Mouse (Mus musculus) forebrain, embryonic 16.5 days (tissue): ENCODE measurements at regions not wholly inside any gene's neighbourhood (a gene's known extent, or its start where the extent isn't known, plus 50 kb on each side); places are given as distances from the start of the nearest gene placed in this dataset.

ENCODE experiments used
- ATAC-seq: fragments of 200-750 bp; cut with Nextera tagmentation; 2 replicates; pipeline ENCODE4 v1.8.0; 2017; ENCODE audit warnings: mild to moderate bottlenecking, moderate library complexity
- H3K27ac ChIP-seq: fragments of 300-500 bp; sonication (generic); 2 replicates; pipeline ENCODE4 v1.5.1; 2014; ENCODE audit warnings: low read length, control low read depth
- H3K27me3 ChIP-seq: fragments of 300-500 bp; sonication (generic); replicated peaks from 2 replicates; pipeline ENCODE4 v1.6.1; 2014; ENCODE audit warnings: low read length; ENCODE audit not compliant: control insufficient read depth, insufficient read depth
- H3K36me3 ChIP-seq: fragments of 300-500 bp; sonication (generic); 2 replicates; pipeline ENCODE4 v1.6.1; 2014; ENCODE audit not compliant: control insufficient read depth, insufficient read depth
- H3K4me1 ChIP-seq: fragments of 300-500 bp; sonication (generic); replicated peaks from 2 replicates; pipeline ENCODE4 v1.6.1; 2014; ENCODE audit warnings: low read length; ENCODE audit not compliant: control insufficient read depth, insufficient read depth
- H3K4me2 ChIP-seq: fragments of 300-500 bp; sonication (generic); 2 replicates; pipeline ENCODE4 v1.6.1; 2014; ENCODE audit warnings: mild to moderate bottlenecking, low read length, control low read depth
- H3K4me3 ChIP-seq: fragments of 300-500 bp; sonication (generic); replicated peaks from 2 replicates; pipeline ENCODE4 v1.5.1; 2014; ENCODE audit warnings: mild to moderate bottlenecking, low read length, control low read depth
- H3K9ac ChIP-seq: fragments of 300-500 bp; sonication (generic); replicated peaks from 2 replicates; pipeline ENCODE4 v1.6.1; 2014; ENCODE audit warnings: low read depth, low read length, control low read depth
- H3K9me3 ChIP-seq: fragments of 300-500 bp; sonication (generic); 2 replicates; pipeline ENCODE4 v1.6.1; 2016; ENCODE audit warnings: low read length; ENCODE audit not compliant: control insufficient read depth
- WGBS: fragments of 180-500 bp; shearing (Covaris S2); extraction: QIAGEN DNeasy Blood & Tissue Kit; methylation state at CpG from one replicate; pipeline ENCODE4 v1.1.7; 2014; 5-methylcytosine and 5-hydroxymethylcytosine counted together

- Histone ChIP-seq H3K9ac (peak overlapping the region; percentile 57), H3K4me3 (peak overlapping the region; percentile 20), H3K36me3 (no peaks in the 10 kb centered on the region), H3K9me3 (no peaks in the 10 kb centered on the region), H3K4me1 (peaks cover 18% of the 10 kb centered on the region), H3K27me3 (no peaks in the 10 kb centered on the region), H3K4me2 (peak overlapping the region; percentile 52), H3K27ac (peak overlapping the region; percentile 93)
- WGBS = 1% methylated on average over 5 of the region's 5 CpGs
- no peak for ATAC-seq
Observed at GRCm38 (mm10) chrX:13344701-13345100, 63.9 kb downstream of the Ddx3x start.

- Histone ChIP-seq H3K9me3 (no peaks in the 10 kb centered on the region), H3K27ac (peak overlapping the region; percentile 93), H3K9ac (peak overlapping the region; percentile 57), H3K4me2 (peak overlapping the region; percentile 52), H3K36me3 (no peaks in the 10 kb centered on the region), H3K4me3 (peak overlapping the region; percentile 20), H3K4me1 (peaks cover 18% of the 10 kb centered on the region), H3K27me3 (no peaks in the 10 kb centered on the region)
- 11% methylated on average over 5 of the region's 5 CpGs for WGBS
- no peak for ATAC-seq
Observed at GRCm38 (mm10) chrX:13345126-13345525, 64.4 kb downstream of the Ddx3x start.

- Histone ChIP-seq H3K4me2 (peak overlapping the region; percentile 52), H3K9ac (peak overlapping the region; percentile 57), H3K9me3 (no peaks in the 10 kb centered on the region), H3K27ac (peak overlapping the region; percentile 93), H3K36me3 (no peaks in the 10 kb centered on the region), H3K27me3 (no peaks in the 10 kb centered on the region), H3K4me3 (peak overlapping the region; percentile 45), H3K4me1 (peaks cover 18% of the 10 kb centered on the region)
- ATAC-seq = peak; percentile 42
- WGBS = 10% methylated on average over 18 of the region's 21 CpGs
Observed at GRCm38 (mm10) chrX:13346011-13346631, 65.4 kb downstream of the Ddx3x start.

- H3K9me3 ChIP-seq = no peaks in the 10 kb centered on the region
- H3K4me3 ChIP-seq = peak overlapping the region; percentile 45
- 8% methylated on average over 5 of the region's 5 CpGs for WGBS
- H3K4me2 ChIP-seq = peak overlapping the region; percentile 52
- no peak for ATAC-seq
- H3K27ac ChIP-seq = peak overlapping the region; percentile 93
- H3K36me3 ChIP-seq = no peaks in the 10 kb centered on the region
- H3K27me3 ChIP-seq = no peaks in the 10 kb centered on the region
- peak overlapping the region; percentile 57 for H3K9ac ChIP-seq
- H3K4me1 ChIP-seq = peaks cover 18% of the 10 kb centered on the region
Observed at GRCm38 (mm10) chrX:13346696-13347026, 65.9 kb downstream of the Ddx3x start.

- Histone ChIP-seq H3K27ac (peak overlapping the region; percentile 93), H3K4me1 (peaks cover 18% of the 10 kb centered on the region), H3K36me3 (no peaks in the 10 kb centered on the region), H3K27me3 (no peaks in the 10 kb centered on the region), H3K9ac (peak overlapping the region; percentile 59), H3K4me3 (peak overlapping the region; percentile 45), H3K9me3 (no peaks in the 10 kb centered on the region), H3K4me2 (peak overlapping the region; percentile 52)
- peak; percentile 94 for ATAC-seq
- 7% methylated on average over 27 of the region's 27 CpGs for WGBS
Observed at GRCm38 (mm10) chrX:13347027-13347840, 66.5 kb downstream of the Ddx3x start.

- H3K4me1 ChIP-seq = peaks cover 18% of the 10 kb centered on the region
- WGBS = 88% methylated on average over 1 of the region's 1 CpGs
- no peak overlapping the region for H3K4me3 ChIP-seq
- no peaks in the 10 kb centered on the region for H3K9me3 ChIP-seq
- H3K4me2 ChIP-seq = no peak overlapping the region
- ATAC-seq = no peak
- H3K36me3 ChIP-seq = no peaks in the 10 kb centered on the region
- no peak overlapping the region for H3K9ac ChIP-seq
- H3K27me3 ChIP-seq = no peaks in the 10 kb centered on the region
- H3K27ac ChIP-seq = no peak overlapping the region
Observed at GRCm38 (mm10) chrX:13348415-13348814, 67.6 kb downstream of the Ddx3x start.

- H3K27ac ChIP-seq = no peak overlapping the region
- WGBS = 81% methylated on average over 3 of the region's 3 CpGs
- H3K9me3 ChIP-seq = no peaks in the 10 kb centered on the region
- H3K4me1 ChIP-seq = peaks cover 7% of the 10 kb centered on the region
- H3K27me3 ChIP-seq = no peaks in the 10 kb centered on the region
- ATAC-seq = no peak
- no peak overlapping the region for H3K9ac ChIP-seq
- H3K4me3 ChIP-seq = no peak overlapping the region
- H3K36me3 ChIP-seq = no peaks in the 10 kb centered on the region
- no peak overlapping the region for H3K4me2 ChIP-seq
Observed at GRCm38 (mm10) chrX:13350461-13350860, 69.7 kb downstream of the Ddx3x start.

- Histone ChIP-seq H3K9me3 (no peaks in the 10 kb centered on the region), H3K4me3 (no peak overlapping the region), H3K27me3 (no peaks in the 10 kb centered on the region), H3K27ac (no peak overlapping the region), H3K4me2 (no peak overlapping the region), H3K9ac (no peak overlapping the region), H3K4me1 (no peaks in the 10 kb centered on the region), H3K36me3 (no peaks in the 10 kb centered on the region)
- WGBS = 76% methylated on average over 5 of the region's 5 CpGs
- no peak for ATAC-seq
Observed at GRCm38 (mm10) chrX:13357149-13357783, 76.5 kb downstream of the Ddx3x start.

GRCm38 (mm10) chrX:13357973-13358372 is 77.2 kb downstream of the Ddx3x start:
- no peak overlapping the region for H3K4me3 ChIP-seq
- no peaks in the 10 kb centered on the region for H3K27me3 ChIP-seq
- H3K9me3 ChIP-seq = no peaks in the 10 kb centered on the region
- ATAC-seq = no peak
- H3K9ac ChIP-seq = no peak overlapping the region
- no peaks in the 10 kb centered on the region for H3K36me3 ChIP-seq
- H3K27ac ChIP-seq = no peak overlapping the region
- whole genome bisulfite sequencing = 82% methylated on average over 3 of the region's 3 CpGs
- no peaks in the 10 kb centered on the region for H3K4me1 ChIP-seq
- no peak overlapping the region for H3K4me2 ChIP-seq
